Mouse (Mus musculus): ENCODE results near the gene Pcdh7. TPM values are rescaled to one million over a fixed set of nuclear protein-coding genes. Genes with fewer than 3 reads are reported as not detected.
"Not testable (repeated sequence)": the region's sequence is repeated elsewhere in the genome, so short reads cannot be mapped to it uniquely, and the experiment has no call there.

The Pcdh7 gene
- polyA plus RNA-seq, 1 experiment from 2014 or later, result 11.5 TPM

GRCm38 (mm10) chr5:58174335-58174734, 456.6 kb downstream of the Pcdh7 start:
- H3K4me2 ChIP-seq, result not testable (repeated sequence)

GRCm38 (mm10) chr5:58175532-58175931, 457.8 kb downstream of the Pcdh7 start:
- no peak overlapping the region for H3K27ac ChIP-seq
- no peaks in the 10 kb centered on the region for H3K9me3 ChIP-seq
- no peak overlapping the region for H3K4me3 ChIP-seq (replicated peaks)
- WGBS, result 94% methylated on average over 3 of the region's 3 CpGs
- no peak overlapping the region for H3K9ac ChIP-seq (replicated peaks)
- H3K4me2 ChIP-seq, result no peak overlapping the region
- no peaks in the 10 kb centered on the region for H3K36me3 ChIP-seq
- H3K27me3 ChIP-seq, result no peaks in the 10 kb centered on the region
- ATAC-seq (ENCODE audit: insufficient number of reproducible peaks, insufficient read depth, low FRiP score, low TSS enrichment, low read depth), result no peak
- H3K4me1 ChIP-seq (replicated peaks), result no peaks in the 10 kb centered on the region

More at GRCm38 (mm10) chr5:58174335-58174734, 456.6 kb downstream of the Pcdh7 start:
- not testable (repeated sequence) for H3K9ac ChIP-seq (replicated peaks); H3K27ac ChIP-seq; H3K4me3 ChIP-seq (replicated peaks); H3K4me1 ChIP-seq (replicated peaks); H3K9me3 ChIP-seq; ATAC-seq (ENCODE audit: insufficient number of reproducible peaks, insufficient read depth, low FRiP score, low TSS enrichment, low read depth); H3K36me3 ChIP-seq; H3K27me3 ChIP-seq

Data from limb, embryonic 12.5 days (tissue).